Mouse (Mus musculus): ENCODE measurements around the gene Patj. TPM values are rescaled to one million over a fixed set of nuclear protein-coding genes. Genes with fewer than 3 reads are reported as not detected.
"Not testable (repeated sequence)": the region's sequence is repeated elsewhere in the genome, so short reads cannot be mapped to it uniquely, and the experiment has no call there.

Gene Patj
- polyA plus RNA-seq, 1 experiment from 2014 or later, result 12.9 TPM

DNA sequence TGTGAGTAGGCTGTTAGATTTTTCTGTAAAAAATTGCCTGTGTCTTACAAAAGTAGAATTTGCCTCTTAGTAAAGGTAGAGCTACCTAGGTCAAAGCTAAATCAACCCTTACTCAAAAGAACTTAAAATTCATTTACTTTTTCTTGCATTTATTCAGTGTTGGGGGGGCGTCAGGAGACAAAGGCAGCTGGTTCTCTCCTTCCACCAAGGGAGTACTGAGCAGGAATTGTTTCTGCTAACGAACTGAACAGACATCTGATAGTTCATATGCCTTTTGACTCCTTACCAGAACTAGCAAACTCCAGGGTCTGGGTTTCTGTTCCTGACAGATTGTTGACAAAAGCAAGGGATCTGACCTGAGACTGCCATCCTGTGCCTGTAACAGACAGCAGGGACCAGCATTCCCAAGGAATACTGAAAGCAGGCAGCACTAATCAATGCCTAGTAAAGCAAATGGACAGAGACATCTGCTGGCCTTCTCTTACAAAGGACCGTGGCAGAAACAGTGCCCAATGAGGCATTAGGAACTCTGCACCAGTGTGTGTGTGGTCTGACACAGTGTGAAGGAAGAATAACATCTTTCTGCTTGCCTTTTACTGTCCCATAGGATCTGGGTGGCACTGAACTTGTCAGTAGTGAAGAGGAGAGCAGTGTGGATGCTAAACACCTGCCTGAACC lies 227.6 kb downstream of the Patj start:
- Histone ChIP-seq H3K36me3 (ENCODE audit: control insufficient read depth, insufficient read depth) (no peaks in the 10 kb centered on the region; the same call in 1 of the 2 replicates), H3K4me3 (ENCODE audit: low read depth, low read length) (no peak overlapping the region), H3K4me2 (replicated peaks; ENCODE audit: low read depth) (no peak overlapping the region), H3K4me1 (replicated peaks; ENCODE audit: control insufficient read depth, insufficient read depth, low read length) (no peaks in the 10 kb centered on the region), H3K9ac (ENCODE audit: low read depth, low read length) (no peak overlapping the region), H3K9me3 (ENCODE audit: control insufficient read depth) (no peaks in the 10 kb centered on the region), H3K27ac (ENCODE audit: low read depth, low read length) (0 out of 2 replicates have a peak overlapping the region, but pooled peaks have one; percentile 51), H3K27me3 (replicated peaks; ENCODE audit: control insufficient read depth, insufficient read depth, low read length) (no peaks in the 10 kb centered on the region)
- WGBS, result 69% methylated on average over 3 of the region's 3 CpGs
- no peak for ATAC-seq
- peak; percentile 46 for TF ChIP-seq CTCF (IDR thresholded peaks at IDR 0.05; ENCODE audit: low read depth)

DNA sequence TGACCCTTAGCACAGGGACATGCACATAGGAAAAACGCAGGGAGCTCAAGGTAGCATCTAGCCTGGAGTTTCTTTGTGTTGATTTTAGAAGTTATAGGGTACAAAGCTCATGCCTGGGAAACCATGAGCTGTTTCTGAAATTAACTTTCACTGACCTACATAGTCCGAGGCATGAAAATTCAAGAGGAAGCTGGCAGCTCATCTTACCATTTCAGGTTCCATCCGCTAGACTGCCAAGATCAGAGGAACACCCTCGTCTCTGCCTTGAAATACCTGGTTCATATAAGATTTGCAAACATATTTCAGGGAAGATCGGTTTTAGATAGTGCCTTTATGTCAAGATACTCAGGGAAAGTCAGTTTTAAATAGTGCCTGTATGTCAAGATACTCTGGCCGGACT lies 232.7 kb downstream of the Patj start:
- WGBS, result 86% methylated on average over 6 of the region's 6 CpGs
- Histone ChIP-seq H3K9me3 (ENCODE audit: control insufficient read depth) (no peaks in the 10 kb centered on the region), H3K4me2 (replicated peaks; ENCODE audit: low read depth) (no peak overlapping the region), H3K4me3 (ENCODE audit: low read depth, low read length) (no peak overlapping the region), H3K36me3 (ENCODE audit: control insufficient read depth, insufficient read depth) (peaks cover 4% of the 10 kb centered on the region; the same call in 1 of the 2 replicates), H3K4me1 (replicated peaks; ENCODE audit: control insufficient read depth, insufficient read depth, low read length) (no peaks in the 10 kb centered on the region), H3K27ac (ENCODE audit: low read depth, low read length) (no peak overlapping the region), H3K27me3 (replicated peaks; ENCODE audit: control insufficient read depth, insufficient read depth, low read length) (no peaks in the 10 kb centered on the region), H3K9ac (ENCODE audit: low read depth, low read length) (no peak overlapping the region)
- no peak for ATAC-seq
- no peak for TF ChIP-seq CTCF (IDR thresholded peaks at IDR 0.05; ENCODE audit: low read depth)

DNA sequence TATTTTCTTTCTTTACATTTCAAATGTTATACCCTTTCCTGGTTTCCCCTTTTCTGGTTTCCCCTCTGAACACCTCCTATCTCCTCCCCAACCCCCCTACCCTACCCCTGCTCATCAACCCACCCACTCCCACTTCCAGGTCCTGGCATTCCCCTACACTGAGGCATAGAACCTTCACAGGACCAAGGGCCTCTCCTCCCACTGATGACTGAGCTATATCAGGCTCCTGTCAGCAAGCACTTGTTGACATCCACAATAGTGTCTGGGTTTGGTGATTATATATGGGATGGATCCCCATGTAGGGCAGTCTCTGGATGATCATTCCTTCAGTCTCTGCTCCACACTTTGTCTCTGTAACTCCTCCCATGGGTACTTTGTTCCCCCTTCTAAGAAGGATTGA lies 233.6 kb downstream of the Patj start:
- not testable (repeated sequence) for H3K9ac ChIP-seq (ENCODE audit: low read depth, low read length); H3K27ac ChIP-seq (ENCODE audit: low read depth, low read length); H3K27me3 ChIP-seq (replicated peaks; ENCODE audit: control insufficient read depth, insufficient read depth, low read length); H3K4me3 ChIP-seq (ENCODE audit: low read depth, low read length); H3K4me1 ChIP-seq (replicated peaks; ENCODE audit: control insufficient read depth, insufficient read depth, low read length); H3K9me3 ChIP-seq (ENCODE audit: control insufficient read depth); H3K4me2 ChIP-seq (replicated peaks; ENCODE audit: low read depth); H3K36me3 ChIP-seq (ENCODE audit: control insufficient read depth, insufficient read depth); ATAC-seq

DNA sequence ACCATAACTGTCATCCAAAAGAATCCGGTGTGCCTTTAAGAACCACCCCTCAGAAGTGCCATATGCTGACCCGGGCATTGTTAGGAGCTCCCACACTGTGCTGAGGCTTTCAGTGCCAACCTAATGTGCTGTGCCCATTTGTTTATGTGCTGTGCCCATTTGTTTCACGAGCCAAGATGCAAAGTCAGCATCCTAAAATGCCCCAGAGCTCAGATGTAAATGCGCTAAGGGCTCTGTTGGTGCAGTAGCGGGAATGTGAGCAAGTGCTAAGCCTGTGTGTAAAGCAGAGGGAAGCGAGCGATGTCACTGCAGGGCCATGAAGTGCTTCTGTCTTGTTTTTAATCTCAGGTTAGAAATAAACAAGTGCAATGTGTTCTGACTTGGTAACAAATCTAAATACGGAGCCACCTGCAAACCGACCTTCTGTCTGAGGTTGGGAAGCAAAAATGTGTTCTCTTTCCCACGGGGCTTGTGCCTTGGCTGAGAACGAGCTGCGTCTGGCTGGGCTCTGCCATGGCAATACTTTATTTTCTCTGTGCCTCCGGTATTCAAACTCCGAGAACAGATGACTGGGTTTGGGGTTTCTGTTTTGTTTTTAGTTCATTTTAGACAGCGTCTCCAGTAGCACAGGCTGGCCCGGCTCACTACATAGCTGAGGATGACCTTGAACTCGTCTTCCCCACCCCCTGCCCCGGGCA lies 239.7 kb downstream of the Patj start:
- H3K4me2 ChIP-seq (replicated peaks; ENCODE audit: low read depth), result no peak overlapping the region
- H3K9ac ChIP-seq (ENCODE audit: low read depth, low read length), result no peak overlapping the region
- no peak overlapping the region for H3K27ac ChIP-seq (ENCODE audit: low read depth, low read length)
- H3K4me3 ChIP-seq (ENCODE audit: low read depth, low read length), result no peak overlapping the region
- H3K9me3 ChIP-seq (ENCODE audit: control insufficient read depth), result no peaks in the 10 kb centered on the region
- H3K27me3 ChIP-seq (replicated peaks; ENCODE audit: control insufficient read depth, insufficient read depth, low read length), result no peaks in the 10 kb centered on the region
- 83% methylated on average over 18 of the region's 18 CpGs for WGBS
- peaks cover 13% of the 10 kb centered on the region; the same call in 1 of the 2 replicates for H3K36me3 ChIP-seq (ENCODE audit: control insufficient read depth, insufficient read depth)
- no peaks in the 10 kb centered on the region for H3K4me1 ChIP-seq (replicated peaks; ENCODE audit: control insufficient read depth, insufficient read depth, low read length)
- TF ChIP-seq CTCF (IDR thresholded peaks at IDR 0.05; ENCODE audit: low read depth), result no peak
- no peak for ATAC-seq

DNA sequence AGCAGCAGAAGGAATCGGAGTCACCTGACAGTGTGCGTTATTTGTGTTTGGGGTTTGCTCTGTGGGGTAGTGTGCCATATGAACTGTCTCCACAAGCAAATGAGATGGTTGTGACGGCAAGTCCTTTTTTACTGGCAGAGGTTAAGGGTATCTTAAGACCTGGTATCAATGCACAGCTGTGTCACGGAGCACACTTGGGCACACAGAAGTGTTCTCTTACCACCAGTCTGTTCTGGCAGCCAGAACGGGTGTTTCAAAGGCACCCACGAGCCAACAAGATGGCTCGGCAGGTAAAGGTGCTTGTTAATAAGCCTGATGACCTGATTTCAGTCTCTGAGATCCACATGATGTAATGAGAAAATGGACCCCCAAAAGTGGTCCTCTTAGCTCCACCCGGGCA lies 243.1 kb downstream of the Patj start:
- no peak for ATAC-seq
- no peaks in the 10 kb centered on the region for H3K27me3 ChIP-seq (replicated peaks; ENCODE audit: control insufficient read depth, insufficient read depth, low read length)
- no peak overlapping the region for H3K4me3 ChIP-seq (ENCODE audit: low read depth, low read length)
- H3K36me3 ChIP-seq (ENCODE audit: control insufficient read depth, insufficient read depth), result peaks cover 9% of the 10 kb centered on the region; the same call in 1 of the 2 replicates
- H3K9me3 ChIP-seq (ENCODE audit: control insufficient read depth), result no peaks in the 10 kb centered on the region
- no peaks in the 10 kb centered on the region for H3K4me1 ChIP-seq (replicated peaks; ENCODE audit: control insufficient read depth, insufficient read depth, low read length)
- WGBS, result 96% methylated on average over 8 of the region's 8 CpGs
- no peak for TF ChIP-seq CTCF (IDR thresholded peaks at IDR 0.05; ENCODE audit: low read depth)
- H3K27ac ChIP-seq (ENCODE audit: low read depth, low read length), result no peak overlapping the region
- H3K4me2 ChIP-seq (replicated peaks; ENCODE audit: low read depth), result no peak overlapping the region
- no peak overlapping the region for H3K9ac ChIP-seq (ENCODE audit: low read depth, low read length)

DNA sequence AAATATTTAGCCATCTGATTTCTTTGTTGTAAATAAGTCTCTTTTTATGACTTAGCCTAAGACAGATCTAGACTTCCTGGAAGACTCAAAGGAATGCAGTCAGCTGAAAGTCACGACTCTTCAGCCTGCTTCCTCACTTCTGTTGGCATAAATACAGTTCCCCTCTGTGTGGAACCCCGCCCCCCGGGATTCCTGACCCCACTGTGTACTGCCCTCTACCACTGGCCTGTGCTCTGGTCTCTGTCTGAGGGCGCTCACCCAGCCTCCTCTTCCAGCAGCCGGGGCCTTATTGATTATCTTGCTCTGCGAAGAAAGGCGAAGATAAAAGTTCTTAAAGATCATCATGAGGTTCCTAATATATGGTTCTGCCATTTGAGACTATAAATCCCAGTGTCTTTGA lies 258.1 kb downstream of the Patj start:
- Histone ChIP-seq H3K9me3 (ENCODE audit: control insufficient read depth) (no peaks in the 10 kb centered on the region), H3K27me3 (replicated peaks; ENCODE audit: control insufficient read depth, insufficient read depth, low read length) (no peaks in the 10 kb centered on the region), H3K9ac (ENCODE audit: low read depth, low read length) (no peak overlapping the region), H3K4me3 (ENCODE audit: low read depth, low read length) (no peak overlapping the region), H3K4me1 (replicated peaks; ENCODE audit: control insufficient read depth, insufficient read depth, low read length) (no peaks in the 10 kb centered on the region), H3K4me2 (replicated peaks; ENCODE audit: low read depth) (no peak overlapping the region), H3K27ac (ENCODE audit: low read depth, low read length) (no peak overlapping the region), H3K36me3 (ENCODE audit: control insufficient read depth, insufficient read depth) (no peaks in the 10 kb centered on the region; the same call in 1 of the 2 replicates)
- no peak for ATAC-seq
- 56% methylated on average over 7 of the region's 7 CpGs for WGBS
- no peak for TF ChIP-seq CTCF (IDR thresholded peaks at IDR 0.05; ENCODE audit: low read depth)
